Mouse (Mus musculus): ENCODE data around the gene Snapin.

Snapin gene

DNA sequence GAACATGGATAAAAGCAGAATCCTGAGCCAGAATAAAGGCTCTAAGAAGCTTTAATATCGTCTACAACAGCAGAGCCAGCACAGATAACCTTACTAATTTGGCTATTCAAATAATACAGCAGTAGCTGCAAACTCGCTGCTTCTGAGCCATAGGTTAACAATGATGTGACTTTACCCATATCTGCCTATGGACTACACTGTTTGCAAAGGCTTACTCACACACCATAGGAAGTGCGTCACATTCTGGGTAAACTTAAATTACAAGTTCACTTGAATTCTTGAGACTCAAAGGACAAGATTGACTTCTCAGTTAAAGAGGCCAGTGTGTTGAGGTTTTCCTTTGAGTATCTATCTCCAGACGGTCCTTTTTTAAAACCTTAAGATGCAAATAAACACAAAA is 12.6 kb upstream of the Snapin start:
- no peak for DNase-seq

DNA sequence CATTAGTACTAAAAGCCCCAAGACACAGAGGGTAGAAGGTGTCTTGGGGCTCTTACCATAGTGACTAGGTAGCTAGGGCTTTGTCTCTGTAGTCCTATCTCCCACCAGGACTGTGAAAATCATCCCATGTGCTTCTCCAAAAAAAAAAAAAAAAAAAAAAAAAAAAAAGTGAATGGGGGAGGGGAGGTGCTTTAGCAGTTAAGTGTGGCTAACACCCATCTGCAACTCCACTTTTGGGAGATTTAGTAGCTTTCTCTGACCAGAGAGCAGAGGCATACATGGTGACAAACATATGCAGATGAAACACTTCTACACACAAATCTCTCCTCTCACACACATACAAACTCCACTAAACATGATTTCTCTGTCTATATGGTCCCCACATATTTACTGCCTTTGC is 6.8 kb upstream of the Snapin start:
- DNase-seq, result no peak

DNA sequence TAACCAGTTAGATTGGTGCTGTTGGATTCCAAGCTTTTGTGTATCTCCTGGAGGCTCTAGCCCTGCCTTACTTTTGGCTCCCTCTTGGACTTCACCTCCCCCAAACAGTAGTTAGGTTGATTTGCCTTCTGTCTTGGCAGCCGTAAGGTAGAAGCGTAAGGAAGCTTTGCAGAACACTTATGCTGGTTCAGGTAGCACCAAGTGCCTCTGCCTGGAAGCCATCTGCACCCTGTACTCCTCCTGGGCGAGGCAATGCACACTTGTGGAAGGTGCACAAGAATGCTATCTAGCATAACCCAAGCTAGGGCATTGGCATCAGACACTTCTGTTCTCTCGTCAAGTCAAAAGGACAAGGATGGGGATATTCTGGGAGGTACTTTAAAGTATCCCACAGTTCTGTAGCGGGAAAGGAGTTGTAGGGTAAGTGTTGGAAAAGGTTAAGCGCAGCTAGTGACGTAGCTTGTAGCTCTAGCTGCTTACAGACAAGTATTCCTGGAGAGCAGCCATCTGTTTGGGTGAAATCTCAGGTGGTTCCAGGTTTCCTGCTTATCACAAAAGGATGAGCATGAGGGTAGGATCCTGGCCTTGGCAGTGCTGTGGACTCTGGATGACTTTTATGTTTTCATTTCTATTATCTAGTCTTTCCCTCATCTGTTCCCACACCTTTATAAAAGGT is 5.2 kb upstream of the Snapin start:
- DNase-seq, result no peak

DNA sequence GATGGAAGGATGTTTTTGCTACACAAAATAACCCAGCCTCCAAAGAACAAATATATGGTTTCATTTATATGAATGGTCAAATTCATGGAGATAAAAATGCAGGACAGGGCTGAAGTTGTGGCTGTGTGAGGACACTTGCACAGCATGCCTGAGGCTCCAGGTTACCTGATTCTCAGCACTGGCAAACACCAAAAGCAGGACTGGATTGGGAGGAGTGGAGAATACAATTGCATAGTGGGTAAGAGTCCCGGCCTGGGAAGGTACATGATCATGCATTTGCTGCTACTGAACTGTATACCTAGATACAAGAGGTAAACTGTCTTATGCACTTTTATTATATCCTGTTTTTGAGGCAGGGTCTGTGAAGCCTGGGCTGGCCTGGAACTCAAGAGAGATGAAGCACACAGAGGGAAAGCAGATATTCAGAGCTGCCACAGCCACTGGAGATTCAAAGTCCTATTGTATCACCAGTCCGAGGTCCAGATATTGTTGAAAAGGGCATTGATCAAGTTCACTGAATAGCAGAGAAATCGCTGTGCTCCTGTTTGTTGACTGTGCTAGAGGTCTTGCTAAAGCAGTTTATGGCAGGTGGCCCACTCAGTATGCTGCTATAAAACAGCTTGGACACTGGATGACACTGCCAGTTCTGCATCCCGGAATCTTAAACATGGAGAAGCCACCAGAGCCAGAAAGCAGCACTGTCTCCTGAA is 3.2 kb upstream of the Snapin start:
- no peak for DNase-seq

DNA sequence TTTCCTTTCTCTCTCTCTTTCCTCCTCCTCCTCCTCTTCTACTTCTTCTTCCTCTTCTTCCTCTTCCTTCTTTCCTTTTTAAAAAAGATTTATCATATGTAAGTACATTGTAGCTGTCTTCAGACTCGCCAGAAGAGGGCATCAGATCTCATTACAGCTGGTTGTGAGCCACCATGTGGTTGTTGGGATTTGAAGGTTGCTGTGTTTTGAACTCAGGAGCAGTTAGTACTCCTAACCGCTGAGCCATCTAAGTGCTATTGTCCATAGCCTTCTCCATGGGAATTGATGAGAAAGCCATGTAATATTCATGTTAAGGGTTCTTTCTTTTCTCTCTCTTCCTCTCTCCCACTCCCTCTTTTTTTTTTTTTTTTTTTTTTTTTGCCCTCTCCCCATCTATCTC is 517 bp upstream of the Snapin start:
- peak; percentile 57 for DNase-seq

DNA sequence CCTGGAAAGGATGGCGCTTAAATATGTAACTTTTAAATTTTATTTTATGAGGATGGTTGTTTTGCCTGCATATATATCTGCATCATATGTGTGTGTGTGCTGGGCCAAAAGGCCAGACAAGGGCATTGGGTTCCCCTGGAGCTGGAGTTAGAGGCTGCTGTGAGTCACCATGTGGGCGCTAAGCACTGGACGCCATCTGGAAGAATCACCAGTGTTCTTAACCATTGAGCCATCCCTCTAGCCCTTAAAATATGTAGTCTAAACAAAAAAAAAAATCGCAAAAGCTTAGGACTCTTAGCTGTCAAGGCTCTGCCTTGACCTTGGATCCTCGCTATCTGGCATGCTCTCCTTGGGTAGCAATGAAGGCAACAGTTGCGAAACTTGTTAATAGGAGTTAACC is 2.3 kb downstream of the Snapin start:
- no peak for DNase-seq

DNA sequence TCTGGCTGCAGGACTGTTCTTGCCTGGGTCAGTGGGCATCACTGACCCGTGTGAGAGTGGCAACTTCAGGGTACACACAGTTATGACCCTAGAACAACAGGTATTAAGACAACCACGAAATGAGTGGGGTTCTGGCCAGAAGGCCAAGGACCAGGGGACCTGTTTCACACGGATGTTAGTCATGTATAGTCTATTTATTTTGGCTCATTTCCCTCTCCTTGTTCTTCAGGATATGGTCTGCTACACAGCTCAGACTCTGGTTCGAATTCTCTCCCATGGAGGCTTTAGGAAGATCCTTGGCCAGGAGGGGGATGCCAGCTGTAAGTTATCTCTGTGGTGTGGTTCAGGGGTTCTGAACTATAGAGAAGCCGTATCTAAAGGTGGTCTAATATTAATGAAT is 3.8 kb downstream of the Snapin start:
- no peak for DNase-seq

DNA sequence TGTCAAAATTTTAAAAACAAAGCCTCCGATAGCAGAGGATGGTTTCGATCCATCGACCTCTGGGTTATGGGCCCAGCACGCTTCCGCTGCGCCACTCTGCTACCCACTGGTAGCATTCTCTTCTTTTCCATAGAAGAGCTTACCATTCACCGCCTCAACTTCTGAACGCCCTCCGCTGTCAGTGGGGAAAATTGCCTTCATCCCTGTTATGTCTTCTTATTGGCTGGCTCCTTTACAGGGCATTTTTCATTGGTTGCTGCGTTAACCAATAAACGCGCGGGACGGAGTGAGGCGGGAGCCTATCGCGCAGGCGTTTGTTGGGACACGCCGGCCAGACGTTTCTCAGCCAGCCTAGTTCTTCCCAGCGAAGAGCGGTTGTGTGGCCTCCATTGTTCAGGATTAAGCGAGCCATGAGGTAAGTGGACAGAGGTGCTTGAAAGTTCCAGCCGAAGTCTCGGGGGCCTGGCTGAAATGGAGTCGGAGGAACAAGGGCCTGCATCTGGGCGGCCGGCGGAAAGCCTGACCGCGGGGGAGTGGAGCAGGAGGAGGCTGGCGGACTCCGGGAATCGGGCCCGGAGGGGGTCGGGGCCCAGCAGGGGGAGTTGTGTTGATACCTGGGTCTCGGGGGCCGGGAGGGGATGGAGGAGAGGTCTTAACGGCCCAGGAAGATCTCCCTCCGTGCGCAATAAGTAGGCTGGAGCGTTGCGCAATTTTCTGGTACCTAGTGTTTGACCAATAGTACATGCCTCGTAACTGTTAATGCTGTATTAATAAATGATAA is 14.8 kb downstream of the Snapin start, which contains the start of gene Ilf2:
Gene Ilf2 (plus strand): TSS at position 296 of the 781 bp plus-strand sequence.
- peak; percentile 99 for DNase-seq

DNA sequence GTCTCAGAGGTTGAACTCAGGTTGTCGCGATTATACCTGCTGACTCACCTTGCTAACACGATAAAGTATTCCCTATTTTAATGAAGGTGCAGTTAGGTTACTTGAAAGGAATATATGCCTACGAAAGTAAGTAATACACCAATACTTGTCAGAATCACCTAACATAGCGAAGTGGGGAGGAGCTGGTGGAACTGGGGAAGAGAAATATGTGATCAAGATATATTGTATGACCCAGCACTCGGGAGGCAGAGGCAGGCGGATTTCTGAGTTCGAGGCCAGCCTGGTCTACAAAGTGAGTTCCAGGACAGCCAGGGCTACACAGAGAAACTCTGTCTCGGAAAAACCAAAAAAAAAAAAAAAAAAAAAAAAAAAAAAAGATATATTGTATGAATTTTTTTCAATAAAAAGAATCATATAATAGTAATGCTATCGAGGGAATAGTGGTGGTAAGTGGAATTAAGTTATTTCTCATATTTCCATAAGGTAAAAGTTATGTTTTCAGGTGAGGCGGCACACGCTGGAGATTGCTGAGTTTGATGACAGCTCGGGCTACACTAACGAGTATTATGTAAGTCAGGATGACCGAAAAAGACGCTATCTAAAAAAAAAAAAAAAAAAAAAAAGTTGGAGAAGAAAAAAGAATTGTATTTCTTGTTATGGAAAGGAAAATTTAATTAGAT is 15.5 kb downstream of the Snapin start:
- DNase-seq, result no peak

DNA sequence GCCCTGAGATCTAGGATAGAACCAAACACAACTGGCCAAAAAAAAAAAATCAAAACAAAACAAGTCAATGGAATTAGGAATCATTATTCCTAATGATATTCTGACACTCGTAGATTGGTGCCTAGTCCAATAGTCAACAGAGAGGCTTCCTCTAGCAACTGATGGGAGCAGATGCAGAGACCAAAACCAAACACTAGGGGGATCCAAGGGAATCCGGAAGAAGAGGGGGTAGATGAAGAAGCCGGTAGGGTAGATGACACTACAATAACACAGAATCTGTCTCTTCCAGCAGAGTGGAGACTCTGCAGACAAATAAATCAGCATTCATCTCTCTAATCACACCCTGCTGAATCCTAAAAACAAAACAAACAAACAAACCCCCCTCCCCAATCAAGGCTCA is 18.6 kb downstream of the Snapin start:
- DNase-seq, result peak; percentile 75

DNA sequence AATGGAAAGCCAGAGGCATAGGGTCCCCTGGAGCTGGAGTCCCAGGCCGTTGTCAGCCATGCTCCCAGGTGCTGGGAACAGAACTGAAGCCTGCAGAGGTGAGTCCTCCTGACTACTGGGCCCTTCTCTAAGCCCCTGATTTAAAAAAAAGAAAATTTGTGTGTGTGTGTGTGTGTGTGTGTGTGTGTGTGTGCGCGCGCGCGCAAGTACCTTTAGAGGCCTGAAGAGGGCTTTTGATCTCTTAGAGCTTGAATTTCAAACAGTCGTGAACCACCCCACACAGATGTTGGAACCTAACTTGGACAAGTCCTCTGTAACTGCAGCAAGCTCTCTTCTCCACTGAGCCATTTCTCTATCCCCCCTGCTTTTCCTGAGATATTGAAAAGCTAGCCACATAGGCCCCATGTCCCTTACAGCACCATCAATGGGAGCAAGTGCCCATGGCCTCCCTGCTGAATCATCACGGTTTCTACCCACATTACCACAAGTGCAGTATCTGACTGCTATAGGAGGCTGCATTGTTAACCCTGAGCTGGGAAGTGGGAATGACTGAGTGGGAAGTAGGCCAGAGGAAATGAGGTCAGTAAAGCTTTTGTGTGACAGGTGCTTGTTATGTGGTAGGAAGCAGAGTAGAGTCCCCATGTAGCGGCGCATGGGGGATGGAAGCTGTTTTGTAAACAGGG is 23.1 kb downstream of the Snapin start:
- no peak for DNase-seq

DNA sequence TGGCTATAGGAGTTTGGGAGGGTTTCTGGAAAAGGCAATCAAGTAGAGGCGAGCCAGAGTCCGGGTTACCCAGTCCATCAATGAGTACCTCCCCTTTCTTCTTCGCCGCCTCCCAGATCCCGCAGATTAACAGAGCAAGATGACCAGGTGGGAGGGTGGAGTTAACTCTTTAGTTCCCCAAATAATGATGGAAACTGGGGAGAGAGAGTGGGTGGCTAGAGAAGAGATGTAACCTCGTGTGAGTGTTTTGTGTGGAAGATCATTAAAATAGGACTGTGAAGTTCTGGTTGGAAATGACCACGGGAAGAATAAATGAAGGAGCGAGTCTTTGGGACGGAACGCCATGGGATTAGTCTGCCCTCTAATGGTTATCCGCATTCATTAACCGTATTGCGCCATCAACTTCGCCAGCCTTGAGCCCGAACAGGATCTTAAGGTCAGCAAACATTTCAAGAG is 24.5 kb downstream of the Snapin start:
- peak; percentile 80 for DNase-seq

DNA sequence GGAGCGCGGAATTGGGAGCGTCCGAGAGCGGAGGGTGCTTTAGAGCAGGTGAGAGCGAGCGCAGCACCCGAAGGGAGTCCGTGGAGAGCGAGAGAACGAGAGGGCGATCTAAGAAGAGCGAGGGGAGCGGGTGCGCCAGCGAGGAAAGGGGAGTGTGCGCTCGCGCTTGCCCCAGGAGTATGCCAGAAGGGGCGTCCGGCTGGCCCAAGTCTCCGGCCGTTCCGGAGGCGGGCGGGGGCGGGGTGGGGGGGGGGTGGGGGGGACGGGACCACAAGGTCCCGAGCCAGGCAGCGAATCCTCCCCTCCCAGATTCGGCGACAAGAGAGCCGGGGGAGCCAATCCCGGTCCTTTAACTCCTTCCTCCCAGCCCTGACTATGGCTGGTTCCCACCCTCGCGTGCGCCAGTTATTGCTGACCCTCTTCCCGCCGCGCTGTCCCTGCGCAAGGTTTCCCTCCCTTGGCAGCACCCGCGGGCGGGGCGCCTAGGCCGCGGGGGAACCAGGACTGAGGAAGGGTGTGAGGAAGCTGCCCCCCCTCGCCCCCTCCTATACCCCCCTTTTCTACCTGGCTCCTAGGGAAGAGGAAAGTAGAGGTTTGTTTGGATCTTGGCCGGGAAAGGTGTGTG is 25.0 kb downstream of the Snapin start, which contains the start of gene Npr1:
Gene Npr1 (minus strand): TSS at position 181 of the 625 bp plus-strand sequence.
- peak; percentile 45 for DNase-seq

DNA sequence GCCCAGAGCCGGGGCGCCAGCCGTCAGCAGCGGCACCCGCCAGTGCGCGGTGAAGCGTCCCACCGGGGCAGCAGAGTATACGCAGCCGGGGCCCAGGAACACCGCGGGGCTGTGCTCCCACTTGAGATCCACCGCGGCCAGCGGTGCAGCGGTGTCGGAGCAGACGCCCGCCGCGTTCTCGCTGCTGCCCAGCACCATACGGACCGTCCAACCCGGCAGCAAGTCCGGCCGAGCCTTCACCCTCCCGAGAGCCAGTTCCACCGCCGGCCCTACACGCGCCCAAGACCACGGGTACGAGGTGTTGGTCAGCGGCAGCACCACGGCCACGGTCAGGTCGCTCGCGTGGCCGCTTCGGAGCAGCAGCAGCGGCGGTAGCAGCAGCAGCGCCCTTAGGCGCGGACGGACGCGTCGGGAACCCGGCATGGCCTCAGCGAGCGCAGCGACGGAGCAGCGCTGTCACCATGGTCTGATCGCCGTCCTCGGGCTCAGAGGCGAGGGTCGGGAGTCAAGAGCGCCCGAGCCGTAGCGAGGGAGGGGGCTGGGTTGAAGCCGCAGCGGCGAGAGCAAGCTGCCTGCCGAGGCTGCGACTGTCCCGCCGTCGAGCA is 25.6 kb downstream of the Snapin start:
- DNase-seq, result no peak

DNA sequence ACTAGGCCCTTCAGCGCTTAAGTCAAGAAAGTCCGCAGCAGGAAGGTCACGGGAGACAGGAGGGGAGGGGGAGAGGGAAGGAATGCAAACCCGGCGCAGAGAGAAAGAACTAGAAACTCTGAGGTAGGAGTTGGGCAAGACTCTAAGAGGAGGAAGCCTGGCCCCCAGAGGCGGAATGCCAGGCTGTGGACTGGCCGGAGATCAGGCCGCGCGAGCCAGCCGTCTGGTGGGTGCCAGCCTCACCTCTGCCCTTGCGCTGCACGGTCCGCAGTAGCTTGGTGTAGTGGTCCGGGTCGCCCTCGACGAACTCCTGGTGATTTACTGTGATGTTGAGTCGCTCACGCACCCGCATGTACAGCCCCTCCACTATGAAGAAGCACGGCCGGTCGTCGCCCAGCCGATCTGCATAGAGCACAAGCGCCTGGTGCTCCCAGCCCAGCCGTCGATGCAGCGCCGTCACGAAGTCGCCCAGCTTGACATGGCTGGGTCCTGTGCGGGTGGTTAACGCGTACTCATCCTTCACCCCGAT is 26.2 kb downstream of the Snapin start:
- no peak for DNase-seq

DNA sequence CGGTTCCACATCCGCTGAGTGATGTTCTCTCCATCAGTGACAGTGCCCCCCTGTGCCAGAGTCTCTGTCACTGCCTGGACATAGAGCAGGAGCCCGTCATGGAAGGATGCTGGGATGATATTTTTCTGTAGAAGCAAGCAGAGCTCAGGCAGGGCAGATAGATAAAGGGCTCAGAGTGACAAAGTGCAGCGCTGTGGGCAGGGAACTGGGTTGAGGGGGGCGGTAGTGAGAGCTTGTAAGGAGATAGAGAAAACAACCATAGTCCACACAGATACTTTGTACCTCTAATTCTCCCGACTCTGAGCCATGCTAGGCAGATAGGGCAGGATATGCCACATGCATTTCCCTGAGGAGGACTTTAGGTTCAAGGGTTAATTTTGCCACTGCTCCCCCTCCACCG is 28.3 kb downstream of the Snapin start:
- no peak for DNase-seq

DNA sequence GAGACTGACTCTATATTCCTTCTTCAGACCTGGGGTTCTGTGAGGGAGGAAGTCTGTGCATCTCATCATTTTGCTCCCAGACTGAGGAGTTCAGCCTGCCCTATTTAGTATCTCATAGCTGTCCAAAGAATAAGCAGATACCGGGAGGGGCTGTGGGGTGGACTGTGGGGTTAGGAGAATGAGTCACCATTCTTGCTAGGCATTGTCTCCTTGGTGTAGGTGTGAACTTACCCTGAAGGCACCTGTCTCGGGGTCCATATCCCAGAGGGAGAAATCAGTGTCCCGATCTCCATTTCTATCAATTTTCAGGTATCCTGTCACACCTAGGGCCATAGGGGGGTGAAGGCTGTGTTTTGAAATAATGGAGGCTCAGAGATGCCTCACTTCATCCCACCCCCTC is 28.9 kb downstream of the Snapin start:
- no peak for DNase-seq

DNA sequence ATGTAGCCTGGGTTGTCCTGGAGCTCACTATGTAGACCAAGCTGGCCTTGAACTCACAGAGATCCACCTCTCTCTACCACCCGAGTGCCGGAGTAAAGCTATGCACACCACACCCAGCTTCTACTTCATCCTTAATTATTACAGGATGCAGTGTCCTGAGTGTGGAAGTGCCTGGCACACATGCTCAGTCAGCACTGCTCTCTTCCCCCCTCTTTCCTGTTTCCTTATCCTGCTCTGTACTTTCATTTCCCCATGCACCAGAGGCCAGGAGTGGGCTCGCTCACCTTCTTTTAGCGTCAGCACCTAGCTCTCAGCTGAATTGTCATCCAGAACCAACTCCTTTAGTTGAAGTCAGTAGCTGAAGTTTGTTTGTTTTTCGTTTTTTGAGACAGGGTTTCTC is 30.5 kb downstream of the Snapin start:
- no peak for DNase-seq

DNA sequence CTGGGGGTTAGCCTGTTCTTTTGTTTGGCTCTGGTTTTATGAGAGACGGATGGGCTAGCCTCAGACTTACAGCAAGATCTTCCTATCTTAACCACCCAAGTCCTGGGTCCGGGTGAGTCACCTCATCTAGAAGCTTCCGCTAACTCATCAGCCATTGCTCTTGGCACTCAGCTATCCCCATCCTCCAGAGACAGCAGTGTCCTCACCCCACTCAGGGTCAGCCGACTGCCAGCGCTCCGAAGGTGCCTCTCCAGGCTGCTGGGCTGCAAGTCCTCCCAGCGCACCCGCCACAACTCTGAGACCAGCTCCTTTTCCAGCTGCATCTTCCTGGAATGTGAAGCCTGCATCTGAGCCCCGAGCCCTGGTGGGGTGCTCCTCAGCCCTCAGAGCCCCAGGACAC is 31.1 kb downstream of the Snapin start:
- DNase-seq, result no peak

DNA sequence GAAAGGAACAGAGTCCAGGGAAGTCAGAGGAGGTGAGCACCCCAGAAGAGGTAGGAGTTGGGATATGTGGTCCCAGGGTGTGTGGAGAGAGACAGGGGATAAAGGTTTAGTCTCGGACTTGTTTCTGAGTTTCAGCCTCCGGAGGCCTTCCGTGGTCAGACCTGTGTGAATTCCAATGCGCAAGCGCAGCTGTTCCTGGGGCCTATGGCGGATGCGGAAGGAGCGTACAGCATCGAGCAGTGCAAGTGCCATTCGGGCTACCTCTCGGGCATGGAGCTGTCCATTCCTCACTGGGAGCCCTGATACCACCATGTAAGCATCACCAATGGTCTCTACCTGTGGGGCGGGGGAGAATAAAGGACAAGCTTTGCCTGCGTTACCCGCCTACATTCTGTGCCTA is 35.9 kb downstream of the Snapin start:
- no peak for DNase-seq

DNA sequence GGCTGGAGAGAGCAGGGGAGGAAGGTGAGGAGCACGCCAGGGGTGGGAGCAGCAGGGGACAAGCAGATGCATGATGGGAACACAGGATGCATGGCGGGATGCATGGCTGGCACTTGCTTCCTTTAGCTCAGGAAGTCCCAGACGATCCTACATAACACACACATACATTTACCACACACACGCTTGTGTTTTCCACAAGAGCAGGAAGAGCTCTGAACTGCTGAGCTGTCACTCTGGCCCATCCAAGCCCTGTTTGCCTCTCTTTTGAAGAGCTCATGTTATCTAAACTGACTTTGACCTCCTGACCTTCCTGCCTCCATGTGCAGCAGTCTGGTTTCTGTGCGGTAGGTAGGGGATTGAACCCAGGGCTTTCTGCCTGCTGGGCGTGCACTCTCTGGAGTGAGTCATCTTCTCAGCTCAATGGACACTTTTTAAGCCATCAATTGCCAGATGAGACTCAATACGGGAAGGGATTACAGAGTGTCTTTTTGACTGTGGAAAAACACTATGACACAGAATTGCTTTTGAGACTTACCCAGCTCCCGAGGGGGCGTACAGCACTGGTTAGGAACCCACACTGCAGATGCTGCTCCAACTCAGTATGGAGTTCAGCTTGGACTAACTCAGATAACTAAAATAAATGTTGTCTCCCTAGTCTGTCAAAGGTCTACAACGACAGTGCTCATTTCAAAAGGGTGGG is 39.3 kb downstream of the Snapin start:
- no peak for DNase-seq
